Mouse (Mus musculus): Measurements from ENCODE around the gene Kcnn3.

The Kcnn3 gene

DNA sequence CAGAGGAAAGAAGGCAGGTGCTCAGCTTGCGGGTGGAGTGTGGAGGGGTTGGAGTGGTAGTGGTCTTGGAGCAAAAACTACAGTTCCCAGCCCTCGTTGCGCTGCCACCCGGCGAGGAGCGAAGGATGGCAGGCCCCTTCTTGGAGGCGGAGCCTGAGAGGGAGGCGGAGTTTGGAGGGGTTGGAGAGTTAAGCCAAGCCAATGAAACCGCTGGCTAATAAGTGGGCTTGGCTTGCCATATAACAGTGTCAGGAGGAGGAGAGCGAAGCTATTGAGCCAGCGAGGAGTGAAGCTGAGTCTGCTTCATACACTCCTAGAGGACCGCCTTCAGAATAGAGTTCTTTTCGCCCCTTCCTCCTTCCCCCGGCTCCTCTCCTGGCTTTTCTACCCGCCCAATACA, at the start of gene Kcnn3:
Kcnn3 (plus strand) TSS at position 271 of the 400 bp plus-strand sequence.
- DNase-seq: peak; percentile 95

DNA sequence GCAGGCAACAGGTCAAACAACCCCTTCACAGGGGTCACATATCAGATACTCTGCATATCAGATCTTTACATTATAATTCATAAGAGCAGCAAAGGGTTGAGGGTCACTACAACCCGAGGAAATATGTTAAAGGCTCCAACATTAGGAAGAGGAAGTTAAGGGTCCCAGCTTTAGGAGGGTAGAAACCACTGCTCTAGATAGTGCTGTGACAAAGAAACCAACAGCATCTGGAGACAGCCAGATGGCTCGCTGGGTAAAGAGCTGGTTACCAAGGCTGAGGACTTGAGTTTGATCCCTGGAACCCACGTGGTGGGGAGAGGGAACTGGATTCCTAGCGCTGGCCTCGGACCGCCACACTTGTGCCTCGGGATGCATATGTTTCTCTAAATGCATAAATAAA, 47.7 kb upstream of the Kcnn3 start:
- no peak for DNase-seq

DNA sequence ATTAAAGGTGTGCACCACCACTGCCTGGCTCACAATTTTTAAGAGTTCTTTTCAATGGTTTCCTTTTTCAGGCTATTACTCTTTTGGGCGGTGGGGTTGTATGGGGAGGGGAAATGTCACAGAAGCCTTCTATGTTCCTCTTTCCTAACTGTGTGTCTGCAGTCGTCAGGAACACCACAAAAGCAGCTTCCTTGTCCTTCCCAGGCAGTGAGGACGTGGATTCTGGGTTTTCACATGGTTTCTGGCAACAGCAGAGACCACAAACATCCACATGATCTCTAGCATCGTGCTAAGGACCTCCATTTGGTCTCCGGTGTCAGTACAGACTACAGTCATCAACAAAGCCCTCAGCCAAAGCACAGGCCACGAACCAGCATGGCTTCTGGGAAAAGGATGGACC, 46.1 kb upstream of the Kcnn3 start:
- DNase-seq: no peak

DNA sequence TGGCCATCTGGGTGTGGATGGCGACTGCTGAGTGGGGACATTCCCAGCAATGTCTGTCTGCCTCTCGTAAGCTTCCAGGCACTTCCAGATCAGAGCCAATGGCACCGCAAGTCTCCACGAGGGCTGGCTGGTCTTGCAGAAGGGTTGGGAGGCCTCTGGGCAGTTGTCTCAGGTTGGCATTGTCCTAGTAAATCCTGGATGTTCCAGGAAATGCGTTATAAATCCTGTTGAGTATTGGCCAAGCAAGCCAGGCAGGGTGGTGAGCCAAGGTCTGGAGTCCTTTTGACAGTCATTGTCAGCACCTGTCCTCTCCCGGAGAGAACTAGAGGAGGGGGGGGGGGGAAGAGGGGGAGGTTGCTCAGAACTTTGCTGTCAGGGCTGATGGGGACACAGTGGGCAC, 40.9 kb upstream of the Kcnn3 start:
- DNase-seq: no peak

DNA sequence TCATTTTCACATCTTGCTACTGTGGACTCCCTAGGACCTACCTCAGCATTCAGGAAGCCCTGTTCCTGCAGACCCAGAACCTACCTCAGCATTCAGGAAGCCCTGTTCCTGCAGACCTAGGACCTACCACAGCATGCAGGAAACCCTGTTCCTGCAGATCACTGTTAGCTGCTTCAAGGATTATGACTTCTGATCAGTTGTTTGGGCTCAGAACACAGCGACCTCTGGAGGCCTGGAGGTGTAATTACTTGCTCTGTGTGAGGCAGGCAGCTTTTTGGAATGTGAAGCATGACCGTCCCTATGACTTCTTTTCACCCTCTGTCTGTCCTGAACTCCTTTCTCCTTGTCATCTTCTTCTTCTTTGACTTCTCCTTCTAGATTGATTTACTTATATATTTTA, 38.5 kb upstream of the Kcnn3 start:
- no peak for DNase-seq

DNA sequence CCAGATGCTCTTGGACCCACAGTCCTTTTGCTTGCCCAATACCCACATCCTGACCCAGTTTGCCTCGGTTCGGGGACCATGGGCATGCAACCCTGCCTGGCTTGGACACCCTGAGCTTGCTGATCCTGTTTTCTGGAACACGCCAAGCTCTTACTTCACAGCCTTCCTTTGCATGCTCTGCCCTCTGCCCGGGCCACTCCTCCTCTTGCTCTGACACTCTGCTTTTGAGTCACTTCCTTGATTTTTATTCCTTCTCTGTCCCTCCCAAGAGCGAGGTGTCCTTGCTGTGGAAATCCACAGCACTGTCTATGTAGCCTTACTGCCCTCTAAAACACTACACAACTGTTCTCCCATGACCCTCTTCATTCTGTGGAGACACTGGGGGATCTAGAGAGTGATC, 37.7 kb upstream of the Kcnn3 start:
- DNase-seq: no peak

DNA sequence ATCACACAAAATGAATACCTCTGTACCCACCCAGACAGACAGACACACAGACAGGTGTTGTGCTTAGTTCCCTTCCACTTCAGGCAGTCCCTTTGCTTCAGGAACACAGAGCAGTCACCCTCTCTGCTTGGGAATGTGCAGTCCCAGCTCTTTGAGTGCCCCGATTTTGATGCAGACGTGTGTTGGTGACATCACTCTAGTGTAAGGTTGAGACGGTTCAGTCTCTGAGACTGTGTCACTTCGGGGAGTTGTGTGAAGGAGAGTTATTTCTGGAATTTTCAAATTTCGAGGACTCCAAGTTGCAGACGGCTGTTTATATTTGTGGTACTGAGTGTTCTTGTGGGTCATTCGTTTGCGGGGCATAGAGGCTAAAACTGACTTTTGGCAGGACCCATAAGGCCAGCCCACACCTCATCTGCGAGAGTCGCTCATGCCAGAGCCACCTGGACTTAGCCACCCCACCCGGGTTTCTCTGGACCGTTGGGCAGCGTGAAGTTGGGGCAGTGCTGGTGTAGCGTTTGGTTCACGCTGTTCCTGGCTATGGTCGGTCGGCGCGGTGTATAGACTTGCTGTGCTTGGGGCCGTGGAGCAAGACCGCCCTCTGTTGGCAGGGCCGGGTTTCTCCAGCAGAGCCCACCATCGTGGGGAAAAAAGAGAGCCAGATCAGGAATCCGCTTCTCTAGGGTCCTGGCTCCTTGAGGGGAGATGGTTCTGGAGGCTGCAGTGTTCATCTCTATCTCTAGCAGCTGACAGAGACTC, 35.0 kb upstream of the Kcnn3 start:
- DNase-seq: peak; percentile 84

DNA sequence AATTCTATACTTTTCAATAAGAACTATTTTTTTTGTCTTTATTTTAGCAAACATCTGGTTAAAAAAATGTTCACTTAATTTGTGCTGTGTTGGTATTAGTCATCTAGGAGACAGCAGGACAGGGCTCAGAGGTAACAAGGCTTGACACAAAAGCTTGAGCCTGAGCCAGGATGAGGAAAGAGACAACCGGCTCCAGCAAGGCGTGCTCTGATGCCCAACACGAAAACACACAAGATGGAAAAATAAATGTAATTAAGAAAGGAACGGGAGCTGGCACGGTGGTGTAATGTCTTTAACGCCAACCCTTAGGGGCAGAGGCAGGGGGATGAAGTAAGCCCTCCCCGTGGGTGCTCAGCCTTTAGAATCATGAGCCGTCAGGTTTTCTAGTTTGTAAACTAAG, 33.9 kb upstream of the Kcnn3 start:
- DNase-seq: no peak

DNA sequence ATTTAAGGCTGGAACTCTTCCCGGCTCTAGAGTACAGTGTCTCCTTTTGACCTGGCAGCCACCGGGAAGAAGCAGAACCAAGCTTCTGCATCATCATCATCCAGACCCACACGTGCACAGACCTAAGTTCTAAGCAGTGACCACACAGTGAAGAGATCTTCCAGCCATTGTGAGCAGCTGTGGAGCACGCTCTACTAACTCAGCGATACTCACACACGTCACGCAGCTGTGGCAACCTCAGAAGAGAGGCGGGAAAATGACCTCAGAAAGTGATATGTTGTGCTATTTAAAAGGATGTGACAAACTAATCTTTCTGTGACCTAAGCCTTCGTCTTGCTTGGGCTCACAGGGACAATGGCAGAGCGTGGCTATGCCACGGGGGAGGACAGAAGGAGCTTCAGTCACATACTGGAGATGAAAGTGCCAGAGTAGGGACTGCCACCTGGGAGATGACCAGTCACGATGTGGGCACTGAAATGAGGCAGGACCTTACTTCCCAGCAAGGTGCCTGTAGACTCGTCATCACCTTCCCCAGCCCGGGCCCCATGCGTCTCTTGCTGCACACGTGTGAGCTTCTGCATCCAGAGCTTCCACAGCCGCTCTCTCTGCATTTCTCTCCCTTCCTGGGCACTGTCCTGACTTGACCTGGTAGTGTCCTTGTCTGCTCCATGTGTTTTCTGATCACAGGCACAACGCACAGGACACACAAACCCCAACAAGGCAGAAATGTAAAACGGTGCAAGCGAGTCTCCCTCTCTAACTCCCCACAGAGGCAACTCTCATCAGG, 32.9 kb upstream of the Kcnn3 start:
- DNase-seq: no peak

DNA sequence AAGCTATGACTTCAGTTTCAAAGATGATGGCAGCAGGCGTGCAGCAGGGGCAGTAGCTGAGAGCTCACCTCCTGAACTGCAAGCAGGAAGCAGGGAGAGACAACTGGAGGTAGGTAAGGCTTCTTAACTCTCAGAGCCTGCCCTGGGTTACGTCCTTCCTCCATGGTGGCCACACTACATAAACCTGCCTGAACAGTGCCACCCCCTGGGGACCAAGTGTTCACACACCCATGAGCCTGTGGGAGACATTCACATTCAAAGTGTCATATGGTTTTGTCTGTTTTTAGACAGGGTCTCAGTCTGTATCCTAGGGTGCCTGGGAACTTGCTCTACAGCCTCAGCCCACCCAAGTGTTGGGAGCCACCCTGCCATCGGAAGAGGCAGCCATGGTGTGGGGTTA, 29.2 kb upstream of the Kcnn3 start:
- no peak for DNase-seq

DNA sequence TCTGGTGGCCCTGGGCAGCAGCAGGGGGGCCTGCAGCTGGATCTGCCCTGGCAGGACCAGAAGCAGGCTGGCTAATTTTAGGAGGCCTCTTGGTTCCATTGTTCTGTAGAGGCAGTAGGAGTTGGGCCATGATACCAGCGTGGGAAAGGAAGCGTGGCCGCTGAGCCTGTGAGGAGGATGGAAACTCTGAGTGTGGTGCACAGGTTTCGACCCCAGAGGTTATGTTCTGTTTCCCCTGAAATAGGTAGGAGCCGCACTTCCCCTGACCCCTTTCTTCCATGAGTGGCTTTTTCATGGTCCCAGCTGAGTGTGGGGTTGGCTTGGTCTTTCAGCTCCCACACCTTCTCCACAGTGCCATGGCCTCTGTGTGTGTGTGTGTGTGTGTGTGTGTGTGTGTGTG, 28.4 kb upstream of the Kcnn3 start:
- no peak for DNase-seq

DNA sequence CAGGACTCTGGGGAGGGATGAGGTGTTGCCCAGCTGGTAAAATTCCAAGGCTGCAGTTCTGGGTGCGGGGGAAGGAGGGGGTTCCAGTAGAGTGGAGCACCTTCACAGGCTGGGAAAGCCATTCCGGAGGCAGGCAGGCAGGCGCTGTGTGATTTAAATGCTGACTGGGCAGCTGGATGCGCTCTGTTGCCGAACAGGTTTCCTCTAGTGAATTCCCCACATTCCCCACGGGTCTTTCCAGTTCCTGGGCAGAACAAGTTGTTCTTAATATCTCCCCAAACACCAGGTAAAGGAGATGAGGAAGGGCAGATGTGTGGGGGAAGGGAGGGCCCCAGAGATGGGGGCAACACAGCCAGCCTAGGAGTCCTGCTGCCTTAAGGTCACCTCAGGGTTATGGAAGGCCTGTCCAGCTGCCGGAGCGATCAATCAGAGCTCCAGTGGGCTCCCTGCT, 27.2 kb upstream of the Kcnn3 start:
- DNase-seq: peak; percentile 49

DNA sequence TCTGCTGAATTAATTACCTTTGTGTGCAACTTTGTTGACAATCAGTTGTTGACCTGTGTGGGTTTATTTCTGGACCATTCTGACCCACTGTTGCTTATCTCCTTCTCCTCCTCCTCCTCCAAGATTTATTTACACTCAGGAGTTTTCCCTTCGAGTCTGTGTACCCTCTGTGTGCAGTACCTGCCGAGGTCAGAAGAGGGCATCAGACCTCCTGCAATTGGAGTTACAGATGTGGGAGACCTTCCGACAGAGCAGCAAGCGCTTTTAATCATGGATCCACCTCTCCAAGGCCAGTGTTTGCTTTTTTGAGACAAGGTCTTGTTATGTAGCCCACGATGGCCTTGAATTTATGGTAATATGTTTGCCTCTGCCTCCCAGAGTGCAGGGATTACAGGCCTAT, 25.3 kb upstream of the Kcnn3 start:
- DNase-seq: no peak

DNA sequence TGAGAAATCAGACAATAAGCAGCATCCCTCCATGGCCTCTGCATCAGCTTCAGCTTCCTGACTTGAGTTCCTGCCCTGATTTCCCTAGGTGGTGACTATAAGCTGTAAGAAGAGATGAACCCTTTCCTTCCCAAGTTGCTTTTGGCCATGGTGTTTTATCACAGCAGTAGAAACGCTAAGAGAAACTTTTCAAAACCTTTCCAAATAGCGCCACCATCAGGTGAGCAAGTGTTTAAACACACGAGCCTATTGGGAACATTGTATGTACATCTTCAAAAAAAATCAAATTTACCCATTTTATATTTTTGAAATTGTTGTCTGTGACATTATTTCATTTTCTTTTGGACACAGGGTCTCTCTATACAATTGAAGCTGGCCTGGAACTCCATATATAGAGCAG, 23.6 kb upstream of the Kcnn3 start:
- no peak for DNase-seq

DNA sequence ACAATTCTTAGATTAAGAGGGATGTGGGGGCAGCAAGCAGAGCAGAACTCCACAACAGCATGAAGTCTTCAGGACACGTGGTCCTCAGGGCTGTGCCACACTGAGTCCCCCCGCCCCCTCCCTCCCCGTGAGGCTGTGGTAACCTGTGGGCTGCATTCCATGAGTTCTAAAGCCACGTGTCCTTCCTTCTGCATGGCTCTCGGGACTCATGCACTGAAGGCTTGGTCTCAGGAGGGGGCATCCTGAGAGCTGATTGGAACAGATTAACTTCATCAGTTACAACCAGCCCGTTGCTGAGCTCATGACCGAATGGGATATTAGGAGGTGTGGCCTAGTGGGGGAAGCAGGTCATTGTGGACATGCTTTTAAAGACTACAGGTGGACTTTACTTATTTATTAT, 20.3 kb upstream of the Kcnn3 start:
- no peak for DNase-seq

DNA sequence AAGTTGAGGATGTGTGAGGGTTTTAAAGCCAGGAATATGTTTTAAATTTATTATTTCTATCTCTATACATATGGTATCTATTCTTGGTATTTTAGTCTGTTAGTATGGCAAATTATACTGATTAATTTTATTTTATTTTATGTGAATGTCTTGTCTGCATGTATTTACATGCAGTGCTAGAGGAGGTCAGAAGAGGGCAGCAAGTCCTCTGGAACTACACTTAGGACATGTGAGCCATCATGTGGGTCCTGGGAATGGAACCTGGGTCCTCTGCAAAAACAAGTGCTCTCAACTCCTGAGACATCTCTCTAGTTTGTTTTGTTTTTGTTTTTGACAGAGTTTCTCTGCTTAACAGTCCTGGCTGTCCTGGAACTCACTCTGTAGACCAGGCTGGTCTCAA, 18.5 kb upstream of the Kcnn3 start:
- DNase-seq: no peak

DNA sequence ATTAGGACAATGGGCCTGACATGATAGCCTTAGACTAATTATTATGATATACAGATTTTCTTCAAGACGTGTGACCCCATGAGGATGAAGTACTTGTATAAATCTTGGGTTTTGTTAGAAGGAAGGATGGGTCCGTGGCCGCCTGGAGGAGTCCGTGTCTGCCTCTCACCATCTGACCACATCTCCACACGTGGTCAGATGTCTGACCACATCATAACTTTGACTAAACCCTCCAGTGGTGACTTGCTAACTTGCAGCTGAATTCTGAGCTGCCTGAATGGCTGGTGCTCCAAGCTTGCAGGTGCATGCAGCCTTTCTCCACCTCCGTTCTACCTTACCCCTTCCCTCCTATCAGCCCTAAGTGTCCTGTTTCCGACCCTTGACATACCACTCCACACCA, 17.4 kb upstream of the Kcnn3 start:
- no peak for DNase-seq

DNA sequence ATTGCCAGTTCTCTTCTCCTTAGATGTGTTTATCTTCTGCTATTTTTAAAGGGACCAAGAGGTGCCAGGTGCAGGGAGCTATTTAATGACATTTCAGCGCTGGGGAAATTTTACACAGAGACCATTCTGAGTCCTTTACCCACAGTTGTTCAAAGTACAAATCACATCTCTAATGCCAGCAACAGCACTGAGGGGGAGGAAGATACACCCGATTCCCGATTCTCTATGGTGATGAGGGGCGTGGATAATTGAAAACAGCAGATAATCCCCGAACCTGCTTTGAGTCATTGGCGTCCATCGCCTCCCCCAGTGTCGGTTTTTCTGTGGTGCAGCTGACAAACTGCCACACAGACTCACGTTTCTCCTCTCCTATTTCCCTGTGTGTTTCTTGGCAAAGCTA, 11.9 kb upstream of the Kcnn3 start:
- DNase-seq: no peak

DNA sequence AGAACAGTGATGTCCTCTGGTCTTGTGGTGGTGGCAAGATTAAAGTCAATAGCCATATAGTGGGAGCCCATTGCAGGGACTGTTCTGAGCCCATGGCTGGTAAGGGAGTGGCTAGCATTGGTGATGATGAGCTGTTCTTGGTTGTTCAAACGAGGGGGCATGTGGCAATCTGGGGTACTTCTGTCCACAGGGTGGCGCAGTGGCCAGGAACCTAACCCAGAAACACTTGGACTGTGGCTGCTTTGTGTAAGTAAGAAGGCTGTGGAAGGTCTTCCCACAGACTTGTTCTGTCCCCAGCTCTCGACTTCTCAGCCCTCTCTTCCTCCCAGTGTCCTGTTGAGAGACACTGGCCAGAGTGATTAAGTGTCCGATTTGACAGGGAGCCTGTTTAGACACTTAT, 9.0 kb upstream of the Kcnn3 start:
- DNase-seq: peak; percentile 71

DNA sequence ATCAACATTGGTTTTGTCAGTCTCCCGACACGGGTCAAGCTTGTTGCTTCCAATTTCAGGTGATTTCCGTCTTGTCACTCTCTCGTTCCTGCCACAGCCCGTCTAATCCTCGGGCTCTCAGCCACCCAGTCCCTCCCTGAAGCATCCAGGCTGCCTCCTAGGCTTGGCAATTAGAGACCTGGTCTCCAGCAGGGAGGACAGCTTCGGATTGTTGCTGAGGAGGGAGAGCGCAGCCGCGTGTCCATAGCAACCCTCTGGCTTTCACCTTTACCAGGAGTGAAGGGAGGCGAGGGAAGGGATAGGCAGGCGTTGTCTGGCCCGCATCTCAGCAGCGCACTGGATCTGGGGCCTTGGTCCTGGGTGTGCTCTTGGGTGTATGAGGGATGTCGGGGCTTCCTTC, 8.6 kb upstream of the Kcnn3 start:
- DNase-seq: no peak

DNA sequence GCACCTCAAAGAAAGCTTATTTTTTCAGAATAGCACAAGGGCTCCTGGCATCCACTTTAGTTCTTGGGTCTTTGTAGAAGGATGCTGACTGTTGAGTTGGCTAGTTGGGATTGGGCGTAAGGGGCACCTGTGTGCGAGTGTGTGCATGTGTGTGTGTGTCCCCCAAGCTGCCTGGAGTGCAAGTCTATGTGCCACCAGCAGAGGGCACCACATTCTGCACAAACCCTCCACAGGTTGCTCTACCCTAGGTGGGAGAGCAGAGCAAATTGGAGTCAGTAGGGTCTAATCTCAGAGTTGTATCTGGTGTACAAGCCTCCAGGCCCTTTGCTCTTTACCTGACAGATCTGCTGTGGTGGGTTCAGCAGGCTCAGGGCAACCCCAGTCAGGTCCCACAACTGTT, 7.7 kb upstream of the Kcnn3 start:
- DNase-seq: no peak

DNA sequence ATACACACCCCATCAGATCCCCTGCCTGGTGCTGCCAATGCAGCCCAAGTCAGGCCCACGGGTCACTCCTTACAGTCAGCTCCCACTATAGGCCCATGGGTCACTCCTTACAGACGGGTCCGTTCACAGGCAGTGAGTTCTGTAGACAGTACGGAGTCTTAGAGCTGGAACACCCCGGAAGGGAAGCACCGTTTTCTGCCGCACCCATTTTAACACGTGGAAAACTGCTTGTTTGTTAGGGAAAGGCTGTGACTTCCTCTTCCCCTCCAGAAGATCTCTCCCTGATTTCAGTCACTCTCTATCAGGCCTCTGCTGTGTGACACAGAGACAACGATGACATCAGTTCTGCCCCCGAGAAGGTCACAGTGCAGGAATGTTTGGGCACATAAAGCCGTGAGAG, 4.5 kb upstream of the Kcnn3 start:
- DNase-seq: no peak

DNA sequence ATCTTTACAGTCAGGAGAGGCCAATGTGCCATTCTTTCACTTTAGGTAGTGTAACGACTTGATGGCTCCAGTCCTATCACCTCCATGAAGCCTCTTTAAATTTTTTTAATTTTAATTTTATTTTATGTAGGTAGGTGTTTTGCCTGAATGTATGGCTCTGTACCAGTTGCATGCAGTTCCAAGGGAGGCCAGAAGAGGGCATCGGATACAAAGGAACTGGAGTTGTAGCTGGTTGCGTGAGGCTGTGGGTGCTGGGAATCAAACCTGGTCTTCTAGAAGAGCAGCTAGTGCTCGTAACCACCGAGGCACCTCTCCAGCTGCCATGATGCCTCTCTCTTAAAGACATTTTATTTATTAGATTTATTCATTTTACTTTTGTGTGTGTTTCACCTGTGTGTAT, 3.6 kb upstream of the Kcnn3 start:
- DNase-seq: no peak

DNA sequence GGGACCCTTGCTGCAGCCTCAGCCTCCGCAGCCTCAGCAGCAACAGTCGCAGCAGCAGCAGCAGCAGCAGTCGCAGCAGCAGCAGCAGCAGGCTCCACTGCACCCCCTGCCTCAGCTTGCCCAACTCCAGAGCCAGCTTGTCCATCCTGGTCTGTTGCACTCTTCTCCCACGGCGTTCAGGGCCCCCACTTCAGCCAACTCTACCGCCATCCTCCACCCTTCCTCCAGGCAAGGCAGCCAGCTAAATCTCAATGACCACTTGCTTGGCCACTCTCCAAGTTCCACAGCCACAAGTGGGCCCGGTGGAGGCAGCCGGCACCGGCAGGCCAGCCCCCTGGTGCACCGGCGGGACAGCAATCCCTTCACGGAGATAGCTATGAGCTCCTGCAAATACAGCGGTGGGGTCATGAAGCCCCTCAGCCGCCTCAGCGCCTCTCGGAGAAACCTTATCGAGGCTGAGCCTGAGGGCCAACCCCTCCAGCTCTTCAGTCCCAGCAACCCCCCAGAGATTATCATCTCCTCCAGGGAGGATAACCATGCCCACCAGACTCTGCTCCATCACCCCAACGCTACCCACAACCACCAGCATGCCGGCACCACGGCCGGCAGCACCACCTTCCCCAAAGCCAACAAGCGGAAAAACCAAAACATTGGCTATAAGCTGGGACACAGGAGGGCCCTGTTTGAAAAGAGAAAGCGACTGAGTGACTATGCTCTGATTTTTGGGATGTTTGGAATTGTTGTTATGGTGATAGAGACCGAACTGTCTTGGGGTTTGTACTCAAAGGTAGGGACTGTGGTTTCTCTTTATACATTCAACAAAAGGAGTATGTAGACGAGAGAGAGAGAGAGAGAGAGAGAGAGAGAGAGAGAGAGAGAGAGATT, 896 bp downstream of the Kcnn3 start:
- DNase-seq: peak; percentile 39
